Mouse (Mus musculus): ENCODE results near the gene Zfp414. TPM values are rescaled to one million over a fixed set of nuclear protein-coding genes. Genes with fewer than 3 reads are reported as not detected.

Gene Zfp414
- polyA plus RNA-seq (2012; rRNA removed), result 69.8 and 83.5 TPM in 2 replicates

GRCm38 (mm10) chr17:33628621-33629486 lies at the start of gene Zfp414:
Gene Zfp414, plus strand, starts transcription at chr17:33629090.
- peaks cover 10% of the 10 kb centered on the region for H3K36me3 ChIP-seq (ENCODE audit: control insufficient read depth, insufficient read depth, low read length)
- H3K4me1 ChIP-seq (ENCODE audit: control insufficient read depth, insufficient read depth, insufficient read length), result peaks cover 6% of the 10 kb centered on the region; the same call in 1 of the 2 replicates
- WGBS, result 3% methylated on average over 34 of the region's 35 CpGs
- H3K27me3 ChIP-seq (ENCODE audit: control insufficient read depth, insufficient read depth, low read length), result no peaks in the 10 kb centered on the region
- DNase-seq (ENCODE audit: low read depth in 1 of 2, low spot score in 2 of 2), result peak; percentile 89 to 93
- TF ChIP-seq POLR2A (IDR thresholded peaks at IDR 0.05; ENCODE audit: low read depth, low read length), result peak; percentile 45
- TF ChIP-seq CTCF (IDR thresholded peaks at IDR 0.05; ENCODE audit: extremely low read depth, insufficient read depth, insufficient read length, insufficient replicate concordance), result no peak
- H3K4me3 ChIP-seq (ENCODE audit: extremely low read depth, insufficient read depth, insufficient read length), result peak within 1 kb of the TSS; percentile 100
- H3K27ac ChIP-seq (ENCODE audit: insufficient read depth, low read length), result peak within 1 kb of the TSS; percentile 100

- 87% methylated on average over 4 of the region's 4 CpGs for WGBS
- no peaks in the 10 kb centered on the region for H3K4me1 ChIP-seq (ENCODE audit: control insufficient read depth, insufficient read depth, insufficient read length)
- H3K36me3 ChIP-seq (ENCODE audit: control insufficient read depth, insufficient read depth, low read length), result peaks cover 2% of the 10 kb centered on the region
- H3K27ac ChIP-seq (ENCODE audit: insufficient read depth, low read length), result no peak overlapping the region
- H3K27me3 ChIP-seq (ENCODE audit: control insufficient read depth, insufficient read depth, low read length), result no peaks in the 10 kb centered on the region
- no peak for DNase-seq (ENCODE audit: low read depth in 1 of 2, low spot score in 2 of 2)
- TF ChIP-seq CTCF (IDR thresholded peaks at IDR 0.05; ENCODE audit: extremely low read depth, insufficient read depth, insufficient read length, insufficient replicate concordance) (no peak), POLR2A (IDR thresholded peaks at IDR 0.05; ENCODE audit: low read depth, low read length) (no peak)
- H3K4me3 ChIP-seq (ENCODE audit: extremely low read depth, insufficient read depth, insufficient read length), result no peak overlapping the region
Observed at GRCm38 (mm10) chr17:33584061-33584460, 44.8 kb upstream of the Zfp414 start.

GRCm38 (mm10) chr17:33586011-33586410 lies 42.9 kb upstream of the Zfp414 start:
- 92% methylated on average over 17 of the region's 17 CpGs for WGBS
- Histone ChIP-seq H3K27me3 (ENCODE audit: control insufficient read depth, insufficient read depth, low read length) (no peaks in the 10 kb centered on the region), H3K4me1 (ENCODE audit: control insufficient read depth, insufficient read depth, insufficient read length) (no peaks in the 10 kb centered on the region), H3K36me3 (ENCODE audit: control insufficient read depth, insufficient read depth, low read length) (peaks cover 2% of the 10 kb centered on the region; the same call in 1 of the 2 replicates), H3K27ac (ENCODE audit: insufficient read depth, low read length) (no peak overlapping the region), H3K4me3 (ENCODE audit: extremely low read depth, insufficient read depth, insufficient read length) (no peak overlapping the region)
- DNase-seq (ENCODE audit: low read depth in 1 of 2, low spot score in 2 of 2), result no peak
- TF ChIP-seq CTCF (IDR thresholded peaks at IDR 0.05; ENCODE audit: extremely low read depth, insufficient read depth, insufficient read length, insufficient replicate concordance) (no peak), POLR2A (IDR thresholded peaks at IDR 0.05; ENCODE audit: low read depth, low read length) (no peak)

- Histone ChIP-seq H3K4me3 (ENCODE audit: extremely low read depth, insufficient read depth, insufficient read length) (no peak overlapping the region), H3K27ac (ENCODE audit: insufficient read depth, low read length) (no peak overlapping the region), H3K27me3 (ENCODE audit: control insufficient read depth, insufficient read depth, low read length) (no peaks in the 10 kb centered on the region), H3K36me3 (ENCODE audit: control insufficient read depth, insufficient read depth, low read length) (peaks cover 2% of the 10 kb centered on the region), H3K4me1 (ENCODE audit: control insufficient read depth, insufficient read depth, insufficient read length) (no peaks in the 10 kb centered on the region)
- no peak for DNase-seq (ENCODE audit: low read depth in 1 of 2, low spot score in 2 of 2)
- TF ChIP-seq POLR2A (IDR thresholded peaks at IDR 0.05; ENCODE audit: low read depth, low read length) (no peak), CTCF (IDR thresholded peaks at IDR 0.05; ENCODE audit: extremely low read depth, insufficient read depth, insufficient read length, insufficient replicate concordance) (no peak)
Observed at GRCm38 (mm10) chr17:33597271-33597670, 31.6 kb upstream of the Zfp414 start.

- TF ChIP-seq POLR2A (IDR thresholded peaks at IDR 0.05; ENCODE audit: low read depth, low read length), result no peak
- Histone ChIP-seq H3K4me1 (ENCODE audit: control insufficient read depth, insufficient read depth, insufficient read length) (no peaks in the 10 kb centered on the region), H3K27me3 (ENCODE audit: control insufficient read depth, insufficient read depth, low read length) (no peaks in the 10 kb centered on the region), H3K36me3 (ENCODE audit: control insufficient read depth, insufficient read depth, low read length) (no peaks in the 10 kb centered on the region; the same call in 1 of the 2 replicates), H3K4me3 (ENCODE audit: extremely low read depth, insufficient read depth, insufficient read length) (no peak overlapping the region), H3K27ac (ENCODE audit: insufficient read depth, low read length) (no peak overlapping the region)
- DNase-seq (ENCODE audit: low read depth in 1 of 2, low spot score in 2 of 2), result no peak
- WGBS, result 93% methylated on average over 5 of the region's 5 CpGs
Observed at GRCm38 (mm10) chr17:33598506-33598905, 30.4 kb upstream of the Zfp414 start.

- H3K27me3 ChIP-seq (ENCODE audit: control insufficient read depth, insufficient read depth, low read length), result no peaks in the 10 kb centered on the region
- H3K4me1 ChIP-seq (ENCODE audit: control insufficient read depth, insufficient read depth, insufficient read length), result no peaks in the 10 kb centered on the region
- 94% methylated on average over 8 of the region's 8 CpGs for WGBS
- H3K36me3 ChIP-seq (ENCODE audit: control insufficient read depth, insufficient read depth, low read length), result no peaks in the 10 kb centered on the region; the same call in 1 of the 2 replicates
- H3K4me3 ChIP-seq (ENCODE audit: extremely low read depth, insufficient read depth, insufficient read length), result no peak overlapping the region
- TF ChIP-seq CTCF (IDR thresholded peaks at IDR 0.05; ENCODE audit: extremely low read depth, insufficient read depth, insufficient read length, insufficient replicate concordance) (no peak), POLR2A (IDR thresholded peaks at IDR 0.05; ENCODE audit: low read depth, low read length) (no peak)
- no peak overlapping the region for H3K27ac ChIP-seq (ENCODE audit: insufficient read depth, low read length)
- DNase-seq (ENCODE audit: low read depth in 1 of 2, low spot score in 2 of 2), result no peak
Observed at GRCm38 (mm10) chr17:33599836-33600475, 28.9 kb upstream of the Zfp414 start.

Measured in spleen, adult 2 months (tissue).